Mouse (Mus musculus): Measurements from ENCODE around the gene Marcks. TPM values are rescaled to one million over a fixed set of nuclear protein-coding genes. Genes with fewer than 3 reads are reported as not detected.

Gene Marcks
- polyA plus RNA-seq, 1 experiment: 22.7 TPM

DNA sequence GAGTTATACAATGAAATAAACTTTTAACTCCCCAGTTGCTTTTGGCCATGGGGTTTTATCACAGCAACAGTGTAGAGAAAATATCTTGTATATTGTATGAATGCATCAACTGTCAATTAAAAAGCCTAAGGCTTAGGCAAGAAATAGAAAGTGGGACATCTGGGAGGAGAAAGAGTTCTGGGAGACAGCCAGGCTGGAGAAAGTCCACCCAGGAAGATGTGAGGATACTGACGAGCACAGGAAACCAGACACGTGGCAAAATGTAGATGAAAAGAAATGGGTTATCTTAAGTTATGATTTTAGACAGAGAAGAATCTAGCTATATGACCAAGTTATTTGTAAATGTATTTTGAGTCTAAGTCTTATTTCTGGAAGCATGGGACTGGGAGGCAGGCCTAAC is 27.3 kb downstream of the Marcks start:
- Histone ChIP-seq H3K27ac (ENCODE audit: insufficient read depth, low read depth, low read length) (no peak overlapping the region), H3K36me3 (ENCODE audit: control insufficient read depth, insufficient read depth, low read length) (no peaks in the 10 kb centered on the region), H3K4me1 (ENCODE audit: control insufficient read depth, insufficient read depth, insufficient read length, low read length) (no peaks in the 10 kb centered on the region), H3K4me3 (ENCODE audit: low read depth, low read length) (no peak overlapping the region), H3K27me3 (ENCODE audit: control insufficient read depth, insufficient read depth, low read length) (no peaks in the 10 kb centered on the region)
- TF ChIP-seq CTCF (IDR thresholded peaks at IDR 0.05; ENCODE audit: extremely low read depth, insufficient read length, insufficient replicate concordance, low read depth, low read length) (no peak), POLR2A (IDR thresholded peaks at IDR 0.05; ENCODE audit: low read depth, low read length) (no peak)
- WGBS: 61% methylated on average over 2 of the region's 2 CpGs

DNA sequence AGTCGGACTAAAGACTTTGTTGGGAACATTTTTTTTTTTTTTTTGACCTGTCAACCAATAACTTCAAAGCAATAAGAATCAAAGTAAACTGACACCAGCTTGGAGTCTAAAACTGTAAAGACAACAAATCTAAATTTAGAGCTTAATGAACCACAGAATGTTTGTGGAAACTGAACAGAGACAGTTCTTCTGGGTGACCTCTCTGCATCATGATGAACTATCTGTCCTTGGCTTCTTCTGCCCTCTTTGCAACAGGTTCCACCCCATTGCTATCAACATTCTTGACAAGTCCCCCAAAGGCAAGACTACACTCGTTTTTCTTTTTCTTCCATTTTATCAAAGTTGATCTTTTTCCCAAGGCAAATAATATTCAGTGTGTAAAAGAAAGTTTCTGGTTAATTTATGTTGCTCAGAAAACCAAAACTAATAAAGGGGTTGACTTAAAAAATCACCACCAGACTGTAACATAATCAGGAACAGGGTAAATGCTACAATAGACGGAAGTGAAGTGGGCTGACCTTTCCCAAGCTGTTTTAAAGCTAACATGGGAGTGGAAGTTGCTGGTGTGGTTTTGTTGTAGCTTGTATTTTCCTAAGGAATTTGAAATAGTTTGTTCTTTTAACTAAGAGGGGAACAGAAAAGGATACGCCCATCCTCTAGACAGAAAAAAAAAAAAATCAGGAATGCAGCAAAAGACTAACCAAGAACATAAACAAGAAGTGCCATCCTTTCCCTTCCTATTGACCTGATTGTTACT is 31.7 kb downstream of the Marcks start:
- no peaks in the 10 kb centered on the region for H3K36me3 ChIP-seq (ENCODE audit: control insufficient read depth, insufficient read depth, low read length)
- no peaks in the 10 kb centered on the region for H3K4me1 ChIP-seq (ENCODE audit: control insufficient read depth, insufficient read depth, insufficient read length, low read length)
- H3K27ac ChIP-seq (ENCODE audit: insufficient read depth, low read depth, low read length): no peak overlapping the region
- no peak for TF ChIP-seq POLR2A (IDR thresholded peaks at IDR 0.05; ENCODE audit: low read depth, low read length)
- TF ChIP-seq CTCF (IDR thresholded peaks at IDR 0.05; ENCODE audit: extremely low read depth, insufficient read length, insufficient replicate concordance, low read depth, low read length): no peak
- H3K4me3 ChIP-seq (ENCODE audit: low read depth, low read length): no peak overlapping the region
- 73% methylated on average over 4 of the region's 4 CpGs for whole genome bisulfite sequencing
- no peaks in the 10 kb centered on the region for H3K27me3 ChIP-seq (ENCODE audit: control insufficient read depth, insufficient read depth, low read length)

DNA sequence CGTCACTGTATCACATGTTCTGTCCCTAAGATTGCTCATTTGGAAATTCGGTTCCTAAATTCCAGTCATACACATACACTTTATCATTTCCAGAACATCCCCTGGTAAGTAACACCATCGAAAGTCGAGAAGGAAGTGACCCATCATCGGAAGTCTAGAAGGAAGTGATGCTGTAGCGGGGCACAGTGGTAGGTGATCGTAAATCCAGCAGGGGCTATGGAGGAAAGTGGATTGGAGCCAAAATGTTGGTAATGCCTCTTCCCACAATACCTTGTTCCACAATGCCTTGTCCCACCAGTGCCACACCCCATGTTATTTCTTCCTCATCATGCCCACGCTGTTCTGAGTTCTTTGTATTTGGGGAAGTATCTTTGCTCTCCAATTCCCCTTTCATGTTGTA is 32.4 kb downstream of the Marcks start:
- Histone ChIP-seq H3K4me1 (ENCODE audit: control insufficient read depth, insufficient read depth, insufficient read length, low read length) (no peaks in the 10 kb centered on the region), H3K4me3 (ENCODE audit: low read depth, low read length) (no peak overlapping the region), H3K36me3 (ENCODE audit: control insufficient read depth, insufficient read depth, low read length) (no peaks in the 10 kb centered on the region), H3K27me3 (ENCODE audit: control insufficient read depth, insufficient read depth, low read length) (no peaks in the 10 kb centered on the region), H3K27ac (ENCODE audit: insufficient read depth, low read depth, low read length) (no peak overlapping the region)
- TF ChIP-seq CTCF (IDR thresholded peaks at IDR 0.05; ENCODE audit: extremely low read depth, insufficient read length, insufficient replicate concordance, low read depth, low read length) (no peak), POLR2A (IDR thresholded peaks at IDR 0.05; ENCODE audit: low read depth, low read length) (no peak)
- WGBS: 87% methylated on average over 8 of the region's 8 CpGs

DNA sequence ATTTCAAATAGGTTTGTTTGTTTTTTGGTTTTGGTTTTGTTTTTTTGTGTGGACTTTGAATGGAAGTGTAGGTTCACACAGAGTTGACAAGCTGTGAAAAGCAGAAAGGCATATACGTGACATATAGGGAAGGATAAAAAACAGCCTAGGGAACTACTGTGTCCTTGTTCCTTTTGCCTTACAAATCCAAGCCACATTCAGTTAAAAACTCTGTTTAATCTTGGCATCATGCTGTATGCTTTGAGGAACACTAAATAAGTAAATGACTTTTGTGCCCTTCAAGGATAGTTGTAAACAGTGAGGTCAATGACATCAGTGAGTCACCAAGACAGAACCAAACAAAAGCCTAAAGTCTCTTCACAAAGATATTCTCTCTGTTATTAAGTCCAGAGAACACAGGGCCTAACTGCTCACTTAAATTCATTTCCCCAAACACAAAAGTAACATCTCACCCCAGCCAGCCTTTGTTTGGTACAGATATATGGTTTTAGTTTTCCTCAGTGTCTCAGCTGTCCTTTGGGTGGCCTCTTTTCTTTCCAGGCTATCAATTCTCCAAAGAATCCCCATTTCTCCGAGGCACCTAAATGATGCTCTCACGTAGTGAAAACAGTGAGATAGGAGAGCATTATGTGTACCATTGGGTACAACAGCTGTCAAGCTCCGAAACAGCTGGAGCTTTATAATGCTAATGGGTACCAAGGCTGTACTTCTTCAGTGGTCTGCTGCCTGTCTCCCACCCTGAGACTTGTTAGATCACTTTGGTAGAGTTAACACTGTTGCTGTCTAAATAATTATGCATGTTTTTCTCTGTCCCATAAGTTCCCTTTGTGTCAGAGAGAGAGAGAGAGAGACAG is 36.3 kb downstream of the Marcks start:
- Histone ChIP-seq H3K27me3 (ENCODE audit: control insufficient read depth, insufficient read depth, low read length) (no peaks in the 10 kb centered on the region), H3K36me3 (ENCODE audit: control insufficient read depth, insufficient read depth, low read length) (no peaks in the 10 kb centered on the region), H3K4me3 (ENCODE audit: low read depth, low read length) (no peak overlapping the region), H3K4me1 (ENCODE audit: control insufficient read depth, insufficient read depth, insufficient read length, low read length) (no peaks in the 10 kb centered on the region), H3K27ac (ENCODE audit: insufficient read depth, low read depth, low read length) (no peak overlapping the region)
- TF ChIP-seq CTCF (IDR thresholded peaks at IDR 0.05; ENCODE audit: extremely low read depth, insufficient read length, insufficient replicate concordance, low read depth, low read length) (no peak), POLR2A (IDR thresholded peaks at IDR 0.05; ENCODE audit: low read depth, low read length) (no peak)
- 71% methylated on average over 4 of the region's 4 CpGs for WGBS

DNA sequence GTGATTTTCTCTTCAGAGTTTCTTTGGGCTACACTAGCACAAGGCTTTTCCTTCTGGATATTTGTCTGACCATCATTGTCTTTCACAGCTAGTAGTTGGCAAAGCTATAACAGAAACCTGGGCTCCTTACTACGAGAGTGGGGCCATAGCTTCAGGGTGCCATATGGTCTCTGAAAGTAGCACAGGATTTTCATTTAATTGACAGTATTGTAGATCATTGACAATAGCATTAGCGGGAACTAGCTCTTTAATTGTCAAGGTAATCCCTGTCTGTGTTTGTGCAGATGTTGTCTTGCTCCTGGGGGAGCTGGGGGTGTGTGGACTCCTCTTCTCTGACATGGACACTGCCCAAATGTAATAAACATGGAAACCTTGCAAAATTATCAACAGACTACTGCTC is 37.0 kb downstream of the Marcks start:
- H3K27ac ChIP-seq (ENCODE audit: insufficient read depth, low read depth, low read length): no peak overlapping the region
- no peaks in the 10 kb centered on the region for H3K4me1 ChIP-seq (ENCODE audit: control insufficient read depth, insufficient read depth, insufficient read length, low read length)
- no peaks in the 10 kb centered on the region for H3K27me3 ChIP-seq (ENCODE audit: control insufficient read depth, insufficient read depth, low read length)
- 80% methylated on average over 2 of the region's 2 CpGs for WGBS
- no peaks in the 10 kb centered on the region for H3K36me3 ChIP-seq (ENCODE audit: control insufficient read depth, insufficient read depth, low read length)
- TF ChIP-seq POLR2A (IDR thresholded peaks at IDR 0.05; ENCODE audit: low read depth, low read length) (no peak), CTCF (IDR thresholded peaks at IDR 0.05; ENCODE audit: extremely low read depth, insufficient read length, insufficient replicate concordance, low read depth, low read length) (no peak)
- no peak overlapping the region for H3K4me3 ChIP-seq (ENCODE audit: low read depth, low read length)

DNA sequence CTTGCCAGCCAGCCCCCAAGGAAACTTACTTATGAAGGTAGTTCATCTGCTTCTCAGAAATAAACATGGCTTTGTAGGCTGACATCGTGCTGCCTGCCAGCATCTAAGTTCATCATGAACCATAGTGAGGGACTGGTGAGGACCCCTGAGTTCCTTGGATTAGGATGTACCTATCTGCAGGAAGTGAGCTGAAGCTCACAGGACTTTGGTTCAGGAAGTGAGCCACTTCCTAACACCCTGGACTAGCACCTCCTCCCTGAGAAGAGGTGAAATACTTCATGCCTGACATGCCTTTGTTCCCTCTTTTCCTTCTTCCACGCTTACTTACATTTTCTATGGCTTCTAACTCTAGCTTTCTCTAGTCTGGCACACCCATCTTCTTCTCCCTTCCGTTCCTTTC is 42.2 kb downstream of the Marcks start:
- WGBS: 81% methylated on average over 3 of the region's 3 CpGs
- TF ChIP-seq CTCF (IDR thresholded peaks at IDR 0.05; ENCODE audit: extremely low read depth, insufficient read length, insufficient replicate concordance, low read depth, low read length): no peak
- TF ChIP-seq POLR2A (IDR thresholded peaks at IDR 0.05; ENCODE audit: low read depth, low read length): no peak
- Histone ChIP-seq H3K4me3 (ENCODE audit: low read depth, low read length) (no peak overlapping the region), H3K36me3 (ENCODE audit: control insufficient read depth, insufficient read depth, low read length) (no peaks in the 10 kb centered on the region), H3K27me3 (ENCODE audit: control insufficient read depth, insufficient read depth, low read length) (no peaks in the 10 kb centered on the region), H3K4me1 (ENCODE audit: control insufficient read depth, insufficient read depth, insufficient read length, low read length) (no peaks in the 10 kb centered on the region), H3K27ac (ENCODE audit: insufficient read depth, low read depth, low read length) (no peak overlapping the region)

DNA sequence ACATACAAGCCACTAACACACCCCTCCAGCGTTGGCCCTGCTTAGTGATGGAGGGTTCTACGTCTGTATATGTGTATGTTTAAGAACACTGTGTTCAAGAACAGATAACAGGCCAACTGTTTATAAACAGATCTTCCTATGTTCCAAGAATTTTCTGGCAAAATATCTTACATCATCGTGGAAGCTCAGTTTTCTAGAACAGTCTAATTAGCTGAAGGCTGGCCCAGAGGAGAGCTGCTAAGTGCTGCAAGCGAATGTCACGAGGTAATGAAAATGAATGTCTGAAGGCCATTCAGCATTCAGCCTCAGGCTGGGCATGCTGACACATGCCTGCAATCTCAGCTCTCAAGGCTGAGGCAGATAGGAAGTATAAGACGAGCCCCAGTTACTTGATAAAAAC is 42.9 kb downstream of the Marcks start:
- Histone ChIP-seq H3K4me1 (ENCODE audit: control insufficient read depth, insufficient read depth, insufficient read length, low read length) (no peaks in the 10 kb centered on the region), H3K27ac (ENCODE audit: insufficient read depth, low read depth, low read length) (no peak overlapping the region), H3K27me3 (ENCODE audit: control insufficient read depth, insufficient read depth, low read length) (no peaks in the 10 kb centered on the region), H3K36me3 (ENCODE audit: control insufficient read depth, insufficient read depth, low read length) (no peaks in the 10 kb centered on the region), H3K4me3 (ENCODE audit: low read depth, low read length) (no peak overlapping the region)
- TF ChIP-seq CTCF (IDR thresholded peaks at IDR 0.05; ENCODE audit: extremely low read depth, insufficient read length, insufficient replicate concordance, low read depth, low read length) (no peak), POLR2A (IDR thresholded peaks at IDR 0.05; ENCODE audit: low read depth, low read length) (no peak)
- WGBS: 70% methylated on average over 6 of the region's 6 CpGs
